11 mouse cellular contexts compared by ENCODE assay signal in the genomic region with DNA sequence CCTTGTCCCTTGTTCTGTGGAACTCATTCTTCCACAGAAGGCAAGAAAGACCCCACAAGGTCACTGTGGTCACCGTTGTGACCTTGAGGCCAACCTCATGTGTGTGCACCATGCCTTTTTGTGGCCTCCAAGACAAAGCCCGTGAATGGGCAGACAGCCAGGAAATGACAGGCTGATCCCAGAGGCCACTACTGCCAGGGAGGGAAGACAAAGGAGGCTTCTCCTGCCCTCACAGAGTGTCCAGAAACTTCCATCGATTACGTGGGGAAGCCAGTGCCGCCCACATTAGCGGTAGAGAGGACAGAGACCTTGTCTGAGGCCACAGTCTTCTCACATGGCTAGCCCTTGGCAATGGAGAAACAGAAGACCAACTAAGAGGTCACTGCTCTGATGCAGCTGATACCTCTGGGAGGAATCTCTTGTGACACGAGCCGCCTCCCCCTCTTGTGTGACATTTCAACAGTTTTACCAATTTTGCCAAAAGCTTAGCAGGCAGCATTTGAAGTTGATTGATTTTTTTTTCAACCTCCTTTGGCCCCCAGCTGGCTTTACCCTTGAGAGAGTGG. TPM values are rescaled to one million over a fixed set of nuclear protein-coding genes. Genes with fewer than 3 reads are reported as not detected.
A peak's percentile ranks its signal among the peaks of the same experiment; 100 is the strongest.
DNase-seq lines count a peak whose midpoint lies in the region; ATAC-seq and TF ChIP-seq lines count a peak whose summit lies in the region.
"Had no signal": no experiment of that assay in that cellular context is flagged by ENCODE, and none has a peak within 500 bp of the region (broad histone marks: within the 10 kb centered on the region; RNA-seq: fewer than 3 reads in every experiment).

No protein-coding gene starts in this region.

- no peak for TF ChIP-seq CTCF in olfactory bulb, adult 2 months (IDR thresholded peaks at IDR 0.05; ENCODE audit: insufficient read depth, low read depth, low read length)

- no peak overlapping the region for H3K9ac ChIP-seq in midbrain, embryonic 11.5 days (ENCODE audit: low read length)
- no peak overlapping the region for H3K9ac ChIP-seq in midbrain, embryonic 16.5 days (ENCODE audit: low read depth, low read length)
- peak overlapping the region; percentile 9; the same call in 1 of the 2 replicates for H3K9ac ChIP-seq in heart, embryonic 16.5 days (ENCODE audit: low read length)
- H3K9ac ChIP-seq: liver, embryonic 15.5 days had no signal

- intact Hi-C loops in gastrocnemius, postnatal 14 days (cut with DNase I; ENCODE audit: low total_unique reads) = no loop called here

- H3K4me1 ChIP-seq in midbrain, embryonic 11.5 days (ENCODE audit: control insufficient read depth, insufficient read depth, low read length) = peaks cover 2% of the 10 kb centered on the region; the same call in 1 of the 2 replicates
- H3K4me1 ChIP-seq in midbrain, embryonic 16.5 days (ENCODE audit: control insufficient read depth, insufficient read depth, low read length) = peaks cover 3% of the 10 kb centered on the region; the same call in 1 of the 2 replicates
- H3K4me1 ChIP-seq in heart, embryonic 16.5 days (ENCODE audit: control insufficient read depth, insufficient read depth, low read length) = peaks cover 32% of the 10 kb centered on the region
- peaks cover 47% of the 10 kb centered on the region for H3K4me1 ChIP-seq in olfactory bulb, adult 2 months (ENCODE audit: control insufficient read depth, insufficient read depth, low read length)

- no peaks in the 10 kb centered on the region for H3K9me3 ChIP-seq in midbrain, embryonic 11.5 days (ENCODE audit: control insufficient read depth, low read length)
- H3K9me3 ChIP-seq in midbrain, embryonic 16.5 days (replicated peaks; ENCODE audit: control insufficient read depth, low read length, poor library complexity, severe bottlenecking) = no peaks in the 10 kb centered on the region
- H3K9me3 ChIP-seq in heart, embryonic 16.5 days (replicated peaks; ENCODE audit: control insufficient read depth, low read length) = no peaks in the 10 kb centered on the region
- H3K9me3 ChIP-seq: liver, embryonic 15.5 days had no signal

- WGBS in midbrain, embryonic 11.5 days = 61% methylated on average over 8 of the region's 8 CpGs
- 59% methylated on average over 8 of the region's 8 CpGs for WGBS in midbrain, embryonic 16.5 days
- WGBS in heart, embryonic 16.5 days = 49% methylated on average over 8 of the region's 8 CpGs
- 40% methylated on average over 8 of the region's 8 CpGs for WGBS in olfactory bulb, adult 2 months

- H3K4me3 ChIP-seq in midbrain, embryonic 11.5 days (ENCODE audit: low read depth, low read length) = no peak overlapping the region
- H3K4me3 ChIP-seq in midbrain, embryonic 16.5 days (ENCODE audit: low read depth, low read length) = no peak overlapping the region
- no peak overlapping the region for H3K4me3 ChIP-seq in heart, embryonic 16.5 days (ENCODE audit: low read length)
- no peak overlapping the region for H3K4me3 ChIP-seq in olfactory bulb, adult 2 months (ENCODE audit: insufficient read depth, low read depth, low read length)
- H3K4me3 ChIP-seq: liver, embryonic 15.5 days had no signal

- ATAC-seq in midbrain, embryonic 11.5 days (ENCODE audit: low FRiP score) = 0 out of 2 replicates have a peak, but pooled peaks have one; percentile 24
- ATAC-seq in midbrain, embryonic 16.5 days = no peak
- no peak; the same call in 1 of the 2 replicates for ATAC-seq in heart, embryonic 16.5 days (replicated peaks; ENCODE audit: extremely low read depth, insufficient read depth, low FRiP score)

- H3K4me2 ChIP-seq in midbrain, embryonic 11.5 days = no peak overlapping the region
- H3K4me2 ChIP-seq in midbrain, embryonic 16.5 days (ENCODE audit: low read length) = no peak overlapping the region
- H3K4me2 ChIP-seq in heart, embryonic 16.5 days (ENCODE audit: low read depth, low read length) = no peak overlapping the region

- no peak for TF ChIP-seq POLR2A in olfactory bulb, adult 2 months (IDR thresholded peaks at IDR 0.05; ENCODE audit: insufficient read depth, low read depth, low read length)

- no peaks in the 10 kb centered on the region for H3K36me3 ChIP-seq in midbrain, embryonic 11.5 days (ENCODE audit: control insufficient read depth, insufficient read depth, low read length)
- no peaks in the 10 kb centered on the region for H3K36me3 ChIP-seq in midbrain, embryonic 16.5 days (ENCODE audit: control insufficient read depth, insufficient read depth, low read length)
- H3K36me3 ChIP-seq in heart, embryonic 16.5 days (ENCODE audit: control insufficient read depth, insufficient read depth) = no peaks in the 10 kb centered on the region
- H3K36me3 ChIP-seq: liver, embryonic 15.5 days had no signal

- H3K27me3 ChIP-seq in midbrain, embryonic 11.5 days (ENCODE audit: control insufficient read depth, insufficient read depth, low read length) = no peaks in the 10 kb centered on the region
- H3K27me3 ChIP-seq in midbrain, embryonic 16.5 days (ENCODE audit: control insufficient read depth, insufficient read depth, low read depth, low read length) = no peaks in the 10 kb centered on the region
- no peaks in the 10 kb centered on the region for H3K27me3 ChIP-seq in heart, embryonic 16.5 days (ENCODE audit: control insufficient read depth, insufficient read depth, low read length)
- H3K27me3 ChIP-seq: liver, embryonic 15.5 days had no signal

- no peak overlapping the region for H3K27ac ChIP-seq in midbrain, embryonic 11.5 days (ENCODE audit: low read depth, low read length)
- no peak overlapping the region for H3K27ac ChIP-seq in midbrain, embryonic 16.5 days (ENCODE audit: low read length)
- peak overlapping the region; percentile 73 for H3K27ac ChIP-seq in heart, embryonic 16.5 days (ENCODE audit: low read length)
- peak overlapping the region; percentile 31; the same call in 1 of the 2 replicates for H3K27ac ChIP-seq in olfactory bulb, adult 2 months (ENCODE audit: insufficient read depth, low read depth, low read length)

- peak; percentile 24 for DNase-seq in gastrocnemius, postnatal 10 days
- DNase-seq in gastrocnemius, postnatal 14 days = no peak
- DNase-seq in midbrain, embryonic 11.5 days (ENCODE audit: low spot score, missing footprints) = peak; percentile 68
- no peak for DNase-seq in spleen, adult 18-20 months
- no peak for DNase-seq in lung, postnatal 4 days
- DNase-seq: kidney, adult 11 months; right cerebral cortex, postnatal 4 days had no signal

RNA-seq across cellular contexts. Expression of a gene that starts 18.1 kb away (rescaled TPM):
- 10 to 100 TPM; 26.1 to 26.3 TPM for total RNA-seq in gastrocnemius, postnatal 10 days (2021)
- 10 to 100 TPM; 25.5 to 34.3 TPM for total RNA-seq in gastrocnemius, postnatal 14 days (2021)
- 19.6 and 22.4 TPM in 2 replicates for polyA plus RNA-seq in midbrain, embryonic 11.5 days (2014; fragmentation: Nextera tagmentation; extraction: Ambion mirVana)
- polyA plus RNA-seq in midbrain, embryonic 16.5 days (2015; fragmentation: Nextera tagmentation; extraction: Ambion mirVana) = 16.3 and 20.1 TPM in 2 replicates
- polyA plus RNA-seq in heart, embryonic 16.5 days (2015; fragmentation: Nextera tagmentation; extraction: Ambion mirVana) = 53.9 and 59.9 TPM in 2 replicates
- polyA plus RNA-seq in olfactory bulb, adult 2 months (2012; ENCODE audit: insufficient read depth, insufficient read length, low replicate concordance, missing spikeins) = not detected in 2 replicates

Comparison
In these comparisons a context has a peak if more than half of its experiments do, and no peak if none do; other contexts are left out.
1. DNase-seq: peak in gastrocnemius, postnatal 10 days (single experiment) and midbrain, embryonic 11.5 days (single experiment); none in gastrocnemius, postnatal 14 days (single experiment), spleen, adult 18-20 months (0 of 2) and lung, postnatal 4 days (0 of 2).
2. H3K27ac ChIP-seq: peak in heart, embryonic 16.5 days (single experiment) and olfactory bulb, adult 2 months (single experiment); none in midbrain, embryonic 11.5 days (single experiment) and midbrain, embryonic 16.5 days (single experiment).